Mouse (Mus musculus) heart, embryonic 13.5 days (tissue): Measurements from ENCODE around the gene Gm11127. TPM values are rescaled to one million over a fixed set of nuclear protein-coding genes. Genes with fewer than 3 reads are reported as not detected.

Experiments
- ATAC-seq: fragments of 200-750 bp; cut with Nextera tagmentation; 2 replicates; pipeline ENCODE4 v1.8.0; 2017; ENCODE audit warnings: moderate TSS enrichment; ENCODE audit not compliant: insufficient number of reproducible peaks, low FRiP score, low TSS enrichment; ENCODE audit errors: extremely low read depth
- H3K27ac ChIP-seq: fragments of 300-500 bp; sonication (generic); replicated peaks from 2 replicates; pipeline ENCODE4 v1.5.1; 2015; ENCODE audit warnings: moderate library complexity, mild to moderate bottlenecking, inconsistent platforms
- H3K27me3 ChIP-seq: fragments of 300-500 bp; sonication (generic); replicated peaks from 2 replicates; pipeline ENCODE4 v1.6.1; 2015; ENCODE audit warnings: mild to moderate bottlenecking, inconsistent platforms
- H3K36me3 ChIP-seq: fragments of 300-500 bp; sonication (generic); 2 replicates; pipeline ENCODE4 v1.6.1; 2015; ENCODE audit warnings: mild to moderate bottlenecking, inconsistent platforms
- H3K4me1 ChIP-seq: fragments of 300-500 bp; sonication (generic); 2 replicates; pipeline ENCODE4 v1.6.1; 2015; ENCODE audit warnings: inconsistent platforms
- H3K4me2 ChIP-seq: fragments of 300-500 bp; sonication (generic); 2 replicates; pipeline ENCODE4 v1.6.1; 2015; ENCODE audit warnings: inconsistent platforms, mild to moderate bottlenecking, moderate library complexity
- H3K4me3 ChIP-seq: fragments of 300-500 bp; sonication (generic); 2 replicates; pipeline ENCODE4 v1.5.1; 2015; ENCODE audit warnings: moderate library complexity, mild to moderate bottlenecking, inconsistent platforms
- H3K9ac ChIP-seq: fragments of 300-500 bp; sonication (generic); 2 replicates; pipeline ENCODE4 v1.6.1; 2015; ENCODE audit warnings: inconsistent platforms, mild to moderate bottlenecking, moderate library complexity
- H3K9me3 ChIP-seq: fragments of 300-500 bp; sonication (generic); 2 replicates; pipeline ENCODE4 v1.6.1; 2016; ENCODE audit warnings: inconsistent platforms
- WGBS: fragments of 180-500 bp; shearing (Covaris S2); methylation state at CpG from one replicate; pipeline ENCODE4 v1.1.7; 2015; ENCODE audit warnings: mixed read lengths; 5-methylcytosine and 5-hydroxymethylcytosine counted together
- polyA plus RNA-seq: library from polyadenylated mRNA; unstranded; fragments of >200 nt; fragmentation: Nextera tagmentation; extraction: Ambion mirVana; gene quantifications from 2 replicates; pipeline ENCODE4 v1.2.1, GENCODE M21; 2015

The Gm11127 gene
- polyA plus RNA-seq, 1 experiment from 2014 or later = not detected

DNA sequence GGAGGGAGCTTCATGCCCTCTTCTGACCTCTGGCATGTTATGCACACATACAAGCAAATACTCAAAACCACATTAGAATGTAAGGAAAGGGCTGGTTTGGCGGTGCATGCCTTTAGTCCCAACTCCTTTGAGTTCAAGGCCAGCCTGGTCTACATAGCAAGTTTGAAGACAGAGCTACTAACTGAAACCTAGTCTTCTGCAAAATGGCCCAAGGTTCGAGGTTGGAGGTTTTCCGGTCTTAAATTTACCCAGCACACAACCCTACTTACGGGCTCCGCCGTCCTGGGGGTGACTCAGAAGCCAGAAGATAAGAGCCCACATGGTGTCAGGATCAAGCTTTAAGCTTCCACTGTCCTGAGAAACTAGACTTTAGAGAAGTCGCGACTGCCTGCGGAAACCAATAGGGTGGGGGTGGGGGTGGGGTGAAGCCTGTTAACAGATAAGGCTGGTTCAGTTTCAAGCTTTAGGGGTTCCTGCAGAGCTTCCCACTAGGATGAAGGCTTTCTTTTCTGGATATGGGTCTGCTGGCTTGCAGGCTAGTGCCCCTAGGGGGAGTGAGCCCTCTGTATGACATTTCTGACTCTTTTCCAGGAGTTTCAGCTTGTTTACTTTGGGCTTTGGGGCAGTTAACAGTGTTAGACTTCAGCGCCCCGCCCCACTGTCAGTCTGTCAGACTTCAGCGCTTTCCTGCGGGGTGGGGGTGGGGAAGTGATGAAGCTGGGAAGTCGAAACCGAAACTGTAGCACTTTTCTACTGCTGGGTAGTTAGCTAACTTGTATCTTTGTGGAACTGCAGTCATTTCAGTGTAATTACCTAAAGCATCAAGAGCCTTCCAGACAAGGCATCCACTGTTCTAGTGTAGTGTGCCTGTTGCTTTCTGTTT is 37.7 kb downstream of the Gm11127 start, which contains the start of gene H2-T24:
Gene H2-T24 (minus strand): TSS at position 370 of the 883 bp plus-strand sequence.
- Histone ChIP-seq H3K9me3 (no peaks in the 10 kb centered on the region), H3K27me3 (no peaks in the 10 kb centered on the region), H3K4me1 (peaks cover 15% of the 10 kb centered on the region), H3K27ac (peak within 1 kb of the TSS; percentile 73), H3K4me2 (peak within 1 kb of the TSS; percentile 61), H3K9ac (peak within 1 kb of the TSS; percentile 2; the same call in 1 of the 2 replicates), H3K36me3 (peaks cover 11% of the 10 kb centered on the region; the same call in 1 of the 2 replicates), H3K4me3 (peak within 1 kb of the TSS; percentile 34)
- peak; percentile 61; the same call in 1 of the 2 replicates for ATAC-seq
- 19% methylated on average over 15 of the region's 15 CpGs for WGBS

- Histone ChIP-seq H3K9me3 (no peaks in the 10 kb centered on the region), H3K27me3 (no peaks in the 10 kb centered on the region), H3K36me3 (peaks cover 21% of the 10 kb centered on the region), H3K4me2 (peak overlapping the region; percentile 61), H3K27ac (peak overlapping the region; percentile 73), H3K4me3 (peak overlapping the region; percentile 34), H3K4me1 (peaks cover 15% of the 10 kb centered on the region), H3K9ac (no peak overlapping the region)
- ATAC-seq = no peak
- 63% methylated on average over 3 of the region's 3 CpGs for WGBS
Measured at GRCm38 (mm10) chr17:36019519-36019918, 38.7 kb downstream of the Gm11127 start.

GRCm38 (mm10) chr17:36018979-36019378 is 39.2 kb downstream of the Gm11127 start:
- H3K9ac ChIP-seq = no peak overlapping the region
- peak overlapping the region; percentile 34 for H3K4me3 ChIP-seq
- ATAC-seq = no peak

DNA sequence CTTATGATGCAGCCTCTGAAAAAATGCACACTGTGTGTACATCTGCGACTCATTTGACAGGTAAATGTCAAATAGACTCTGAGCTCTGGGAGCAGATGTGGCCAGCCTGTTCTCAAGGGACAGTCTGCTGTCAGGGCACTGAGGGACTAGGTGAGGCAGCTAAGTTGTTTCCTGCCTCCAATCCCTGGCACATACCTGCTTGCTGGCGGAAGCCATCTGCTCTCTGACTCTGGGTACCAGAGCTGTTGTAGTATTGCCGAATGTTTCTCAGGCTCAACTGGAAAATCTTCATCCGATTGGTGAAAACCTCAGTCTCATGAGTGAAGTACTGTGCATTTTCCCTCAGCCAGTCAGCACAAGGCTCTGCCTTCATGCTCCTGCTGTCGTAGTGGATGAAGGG is 41.1 kb downstream of the Gm11127 start:
- ATAC-seq = no peak
- Histone ChIP-seq H3K36me3 (peaks cover 26% of the 10 kb centered on the region), H3K9ac (no peak overlapping the region), H3K9me3 (no peaks in the 10 kb centered on the region), H3K27ac (no peak overlapping the region), H3K4me3 (no peak overlapping the region), H3K4me2 (peak overlapping the region; percentile 61; the same call in 1 of the 2 replicates), H3K4me1 (peaks cover 4% of the 10 kb centered on the region; the same call in 1 of the 2 replicates), H3K27me3 (no peaks in the 10 kb centered on the region)
- 81% methylated on average over 5 of the region's 5 CpGs for WGBS

More at GRCm38 (mm10) chr17:36018979-36019378, 39.2 kb downstream of the Gm11127 start:
- peak overlapping the region; percentile 61 for H3K4me2 ChIP-seq
- H3K27ac ChIP-seq = no peak overlapping the region; the same call in 1 of the 2 replicates
- H3K36me3 ChIP-seq = peaks cover 26% of the 10 kb centered on the region
- no peaks in the 10 kb centered on the region for H3K27me3 ChIP-seq
- 46% methylated on average over 2 of the region's 2 CpGs for WGBS
- no peaks in the 10 kb centered on the region for H3K9me3 ChIP-seq
- peaks cover 15% of the 10 kb centered on the region for H3K4me1 ChIP-seq

GRCm38 (mm10) chr17:36014977-36015376 is 43.2 kb downstream of the Gm11127 start:
- no peak for ATAC-seq
- no peak overlapping the region for H3K9ac ChIP-seq
- 91% methylated on average over 5 of the region's 5 CpGs for WGBS

More at GRCm38 (mm10) chr17:36014977-36015376, 43.2 kb downstream of the Gm11127 start:
- Histone ChIP-seq H3K9me3 (no peaks in the 10 kb centered on the region), H3K4me1 (no peaks in the 10 kb centered on the region), H3K27me3 (no peaks in the 10 kb centered on the region), H3K4me2 (no peak overlapping the region), H3K36me3 (peaks cover 26% of the 10 kb centered on the region), H3K4me3 (no peak overlapping the region), H3K27ac (no peak overlapping the region)

Other genes starting within 250 kb of the Gm11127 start
- 41.7 and 49.9 TPM in 2 replicates for gene Ier3, start 236.7 kb downstream of the Gm11127 start, polyA plus RNA-seq
- 81.1 and 99.0 TPM in 2 replicates for gene Flot1, start 235.1 kb downstream of the Gm11127 start, polyA plus RNA-seq
- 741 and 743 TPM in 2 replicates for gene Tubb5, start 220.1 kb downstream of the Gm11127 start, polyA plus RNA-seq
- gene Mdc1, start 216.9 kb downstream of the Gm11127 start, polyA plus RNA-seq = 17.7 and 18.4 TPM in 2 replicates
- 43.5 and 50.5 TPM in 2 replicates for gene Nrm, start 197.1 kb downstream of the Gm11127 start, polyA plus RNA-seq
- gene Ppp1r18, start 192.8 kb downstream of the Gm11127 start, polyA plus RNA-seq = 19.8 and 21.0 TPM in 2 replicates
- gene Dhx16, start 178.6 kb downstream of the Gm11127 start, polyA plus RNA-seq = 22.8 and 27.7 TPM in 2 replicates
- 25.2 and 31.3 TPM in 2 replicates for gene 2310061I04Rik, start 160.9 kb downstream of the Gm11127 start, polyA plus RNA-seq
- 53.8 and 55.3 TPM in 2 replicates for gene Atat1, start 148.3 kb downstream of the Gm11127 start, polyA plus RNA-seq
- gene Mrps18b, start 142.0 kb downstream of the Gm11127 start, polyA plus RNA-seq = 67.8 and 75.9 TPM in 2 replicates
- 24.6 and 26.3 TPM in 2 replicates for gene Ppp1r10, start 141.9 kb downstream of the Gm11127 start, polyA plus RNA-seq
- gene Abcf1, start 88.6 kb downstream of the Gm11127 start, polyA plus RNA-seq = 64.6 and 67.6 TPM in 2 replicates
- 38.9 and 40.3 TPM in 2 replicates for gene Gnl1, start 78.5 kb downstream of the Gm11127 start, polyA plus RNA-seq
- 17.6 and 18.1 TPM in 2 replicates for gene Prr3, start 78.1 kb downstream of the Gm11127 start, polyA plus RNA-seq
- 2.4 and 2.8 TPM in 2 replicates for gene H2-T24, start 37.8 kb downstream of the Gm11127 start, polyA plus RNA-seq
- gene H2-T23, start 25.5 kb downstream of the Gm11127 start, polyA plus RNA-seq = 4.8 and 5.0 TPM in 2 replicates
- gene H2-T22, start 15.6 kb downstream of the Gm11127 start, polyA plus RNA-seq = 6.9 and 7.5 TPM in 2 replicates
- gene Gm6034, start 15.4 kb downstream of the Gm11127 start, polyA plus RNA-seq = not detected in 2 replicates
- not detected in 2 replicates for gene Gm19684, start 63.3 kb upstream of the Gm11127 start, polyA plus RNA-seq
- not detected in 2 replicates for gene Gm7030, start 71.1 kb upstream of the Gm11127 start, polyA plus RNA-seq
- gene Gm8909, start 110.2 kb upstream of the Gm11127 start, polyA plus RNA-seq = 1.3 and 1.9 TPM in 2 replicates
- 0.08 and 0.09 TPM in 2 replicates for gene H2-T3, start 131.9 kb upstream of the Gm11127 start, polyA plus RNA-seq
- 85.0 and 91.8 TPM in 2 replicates for gene Rpp21, start 199.7 kb upstream of the Gm11127 start, polyA plus RNA-seq
- 10.4 and 11.7 TPM in 2 replicates for gene Trim39, start 213.9 kb upstream of the Gm11127 start, polyA plus RNA-seq
- 0.13 TPM in 1 of 2 replicates, not detected in the other for gene H2-M10.2, start 228.1 kb upstream of the Gm11127 start, polyA plus RNA-seq